Mouse (Mus musculus): ENCODE data around the gene Irf2bpl. TPM values are rescaled to one million over a fixed set of nuclear protein-coding genes. Genes with fewer than 3 reads are reported as not detected.
A peak's percentile ranks its signal among the peaks of the same experiment; 100 is the strongest.

Irf2bpl gene
- total RNA-seq (2015; ENCODE audit: low replicate concordance): 0.72 and 2.5 TPM in 2 replicates
- total RNA-seq (2017; ENCODE audit: low replicate concordance): 0.53 and 1.5 TPM in 2 replicates

GRCm38 (mm10) chr12:86884197-86885058 is at the start of gene Irf2bpl:
Gene Irf2bpl, minus strand, starts transcription at chr12:86884798.
- ATAC-seq (replicated peaks; ENCODE audit: low FRiP score, poor library complexity, severe bottlenecking): no peak

- ATAC-seq (replicated peaks; ENCODE audit: low FRiP score, poor library complexity, severe bottlenecking): no peak
Observed at GRCm38 (mm10) chr12:86932575-86932952, 48.0 kb upstream of the Irf2bpl start.

- no peak for ATAC-seq (replicated peaks; ENCODE audit: low FRiP score, poor library complexity, severe bottlenecking)
Observed at GRCm38 (mm10) chr12:86931919-86932574, 47.4 kb upstream of the Irf2bpl start.

- ATAC-seq (replicated peaks; ENCODE audit: low FRiP score, poor library complexity, severe bottlenecking): no peak
Observed at GRCm38 (mm10) chr12:86930934-86931729, 46.5 kb upstream of the Irf2bpl start.

DNA sequence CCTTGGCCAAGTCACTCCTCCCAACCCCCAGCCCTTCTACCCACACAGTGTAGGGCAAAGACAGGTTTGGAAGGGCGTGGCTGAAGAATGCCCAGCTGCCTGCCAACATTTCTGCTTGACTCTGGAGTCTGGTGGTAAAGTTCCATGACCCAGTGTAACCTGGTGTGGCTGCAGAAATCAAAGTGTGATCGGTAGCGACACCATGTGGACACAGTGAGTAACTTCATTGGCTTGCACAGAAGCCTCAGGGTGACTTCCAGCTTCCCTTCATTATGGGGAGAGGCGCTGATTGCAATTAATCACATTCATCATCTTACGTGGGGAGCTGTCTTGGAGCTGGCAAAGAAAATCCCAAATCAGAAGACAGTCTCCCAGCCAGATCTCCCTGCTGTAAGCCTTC is 39.2 kb upstream of the Irf2bpl start:
- ATAC-seq (replicated peaks; ENCODE audit: low FRiP score, poor library complexity, severe bottlenecking): peak; percentile 74

DNA sequence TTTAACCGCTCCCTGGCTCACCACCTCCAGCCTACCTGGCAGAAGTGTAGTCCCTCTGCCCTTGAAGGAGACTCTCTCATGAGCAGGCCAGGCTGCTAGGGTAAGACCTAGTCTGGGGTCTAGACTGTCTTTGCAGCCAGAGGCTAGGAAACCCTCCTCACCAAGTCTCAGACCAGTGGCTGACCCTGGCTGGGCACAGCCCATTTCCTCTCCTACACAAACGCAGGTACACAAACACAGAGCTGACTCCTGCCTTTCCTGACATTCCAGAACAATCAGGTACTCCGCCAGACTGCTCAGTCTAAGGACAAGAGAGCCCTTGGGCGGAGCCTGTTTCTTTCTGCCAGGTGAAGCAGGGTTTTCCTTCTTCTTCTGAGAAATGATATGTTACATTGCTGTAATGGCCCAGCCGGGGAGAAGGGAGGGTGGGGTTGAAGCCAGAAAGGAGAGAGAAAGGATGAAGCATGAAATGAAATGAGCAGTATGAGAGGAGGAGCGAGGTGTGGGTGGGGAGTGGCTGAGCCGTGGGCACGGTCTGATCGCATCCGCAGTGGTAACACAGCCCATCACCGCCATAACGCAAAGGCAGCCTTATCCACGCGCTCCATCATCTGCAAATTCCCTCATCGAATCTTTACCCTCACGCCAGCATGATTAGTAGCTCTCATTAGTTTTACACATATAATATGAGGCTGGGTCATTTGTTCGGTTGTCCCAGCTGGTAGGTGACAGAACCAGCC is 34.6 kb upstream of the Irf2bpl start:
- no peak for ATAC-seq (replicated peaks; ENCODE audit: low FRiP score, poor library complexity, severe bottlenecking)

GRCm38 (mm10) chr12:86918361-86918967 is 33.9 kb upstream of the Irf2bpl start:
- ATAC-seq (replicated peaks; ENCODE audit: low FRiP score, poor library complexity, severe bottlenecking): no peak

DNA sequence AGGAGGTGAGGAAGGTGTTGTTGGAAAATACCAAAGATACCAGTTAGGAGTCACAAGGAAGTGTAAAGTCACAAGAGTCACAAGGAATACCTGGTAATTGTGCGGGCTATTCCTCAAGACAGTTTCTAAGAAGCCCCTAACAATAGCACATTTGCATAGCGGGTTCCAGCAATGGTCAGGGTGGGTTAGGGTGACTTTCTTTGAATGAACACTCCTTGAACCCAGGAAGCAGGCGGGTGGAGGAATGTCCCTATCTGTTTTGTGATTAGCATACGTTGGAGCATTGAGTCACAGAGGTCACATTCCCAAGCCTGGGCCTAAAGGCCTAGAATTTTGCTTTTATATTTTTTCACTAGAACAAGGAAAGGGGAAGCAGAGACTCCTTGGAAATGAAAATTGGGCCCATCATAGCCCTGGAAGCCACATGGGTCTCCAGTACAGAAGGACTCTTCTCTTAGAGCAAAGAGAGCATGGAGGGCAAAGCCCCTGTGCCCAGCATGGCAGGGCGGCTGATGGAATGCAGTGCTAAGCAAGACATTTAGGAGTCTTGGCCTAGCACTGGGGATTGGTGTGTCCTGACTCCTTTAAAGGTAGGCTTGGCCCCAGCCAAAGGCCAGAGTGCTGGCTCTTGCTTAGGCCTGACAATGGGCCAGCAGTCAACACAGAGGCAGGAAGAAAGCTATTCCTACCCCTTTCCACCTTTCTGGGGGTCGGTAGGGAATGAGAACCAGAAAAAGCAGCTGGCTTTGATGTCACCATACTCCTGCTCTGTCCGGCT is 32.4 kb upstream of the Irf2bpl start:
- ATAC-seq (replicated peaks; ENCODE audit: low FRiP score, poor library complexity, severe bottlenecking): no peak

GRCm38 (mm10) chr12:86915617-86916016 is 31.0 kb upstream of the Irf2bpl start:
- ATAC-seq (replicated peaks; ENCODE audit: low FRiP score, poor library complexity, severe bottlenecking): no peak

DNA sequence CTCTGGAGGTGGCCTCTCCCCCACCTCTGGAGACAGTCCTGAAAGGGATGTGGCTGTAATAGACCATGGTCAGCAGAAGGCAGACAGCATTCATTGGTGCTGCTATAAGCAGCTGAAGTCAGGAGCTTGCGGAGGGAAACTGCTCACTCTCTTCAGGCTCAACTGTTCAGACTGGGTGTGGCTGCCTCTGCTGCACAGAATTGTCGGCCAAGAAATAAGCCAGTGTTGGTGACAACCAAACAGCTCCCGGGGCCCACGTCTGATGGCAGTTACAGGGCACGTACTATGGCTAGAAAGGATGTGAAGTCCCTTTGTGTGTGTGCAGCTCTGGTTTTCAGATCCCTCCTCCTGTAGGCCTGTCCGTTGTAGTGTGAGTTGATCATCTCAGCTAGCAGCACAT is 30.2 kb upstream of the Irf2bpl start:
- ATAC-seq (replicated peaks; ENCODE audit: low FRiP score, poor library complexity, severe bottlenecking): no peak

- ATAC-seq (replicated peaks; ENCODE audit: low FRiP score, poor library complexity, severe bottlenecking): no peak
Observed at GRCm38 (mm10) chr12:86914351-86914750, 29.8 kb upstream of the Irf2bpl start.

DNA sequence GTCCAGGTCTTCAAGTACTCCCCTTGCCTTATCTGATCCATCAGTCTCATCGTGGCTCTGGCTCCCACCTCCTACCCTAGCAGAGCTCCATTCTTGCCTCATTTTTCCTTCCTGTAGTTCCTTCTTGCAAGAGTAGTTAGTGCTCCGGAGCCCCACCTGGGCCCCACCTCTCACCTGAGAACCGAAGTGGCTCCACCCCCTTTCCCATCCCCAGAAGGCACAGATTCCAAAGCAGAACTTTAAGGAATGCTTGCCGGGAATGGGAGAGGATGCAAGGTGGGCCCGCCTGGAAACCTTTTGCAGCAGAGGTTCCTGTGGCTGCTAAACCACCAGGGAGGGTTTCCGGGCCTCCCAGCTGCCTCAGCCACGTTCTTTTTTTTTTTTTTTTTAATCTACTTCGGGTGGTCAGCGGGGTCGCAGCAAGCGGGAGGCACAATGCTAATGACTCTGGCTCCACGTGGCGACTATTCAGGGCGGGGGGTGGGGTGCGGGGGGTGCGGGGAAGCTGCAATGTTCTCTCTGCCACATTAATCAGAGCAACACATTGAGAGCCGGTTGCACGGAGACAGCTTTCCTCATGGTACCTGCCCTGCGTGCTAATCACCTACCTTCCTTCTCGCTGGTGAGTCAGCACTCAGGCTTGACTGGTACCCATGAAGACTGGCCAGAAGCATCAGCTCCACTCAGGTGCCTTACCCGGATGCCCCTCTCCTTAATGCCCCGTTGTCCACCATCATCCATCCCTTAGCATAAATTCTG is 27.9 kb upstream of the Irf2bpl start:
- no peak for ATAC-seq (replicated peaks; ENCODE audit: low FRiP score, poor library complexity, severe bottlenecking)

DNA sequence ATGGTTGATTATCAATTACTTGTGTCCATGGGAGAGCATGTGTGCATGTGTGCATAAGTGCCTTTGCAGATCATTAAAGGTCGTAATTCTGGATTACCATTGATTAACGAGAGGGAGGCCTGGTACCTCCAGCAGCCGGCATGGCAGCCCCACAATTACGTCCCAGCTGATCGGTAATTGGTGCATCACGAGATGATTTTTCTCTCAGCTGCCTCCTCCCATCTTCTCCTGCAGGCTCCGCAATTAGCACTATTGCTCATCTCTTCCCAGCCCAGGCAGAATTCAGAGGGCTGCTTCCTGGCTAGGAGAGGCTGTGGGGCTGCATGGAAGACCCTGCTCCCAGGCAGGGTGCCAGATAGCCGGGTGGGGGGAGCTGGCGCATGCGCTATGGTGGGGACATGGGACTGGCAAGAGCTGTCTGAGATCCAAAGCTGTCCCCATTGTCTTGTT is 26.9 kb upstream of the Irf2bpl start:
- no peak for ATAC-seq (replicated peaks; ENCODE audit: low FRiP score, poor library complexity, severe bottlenecking)

DNA sequence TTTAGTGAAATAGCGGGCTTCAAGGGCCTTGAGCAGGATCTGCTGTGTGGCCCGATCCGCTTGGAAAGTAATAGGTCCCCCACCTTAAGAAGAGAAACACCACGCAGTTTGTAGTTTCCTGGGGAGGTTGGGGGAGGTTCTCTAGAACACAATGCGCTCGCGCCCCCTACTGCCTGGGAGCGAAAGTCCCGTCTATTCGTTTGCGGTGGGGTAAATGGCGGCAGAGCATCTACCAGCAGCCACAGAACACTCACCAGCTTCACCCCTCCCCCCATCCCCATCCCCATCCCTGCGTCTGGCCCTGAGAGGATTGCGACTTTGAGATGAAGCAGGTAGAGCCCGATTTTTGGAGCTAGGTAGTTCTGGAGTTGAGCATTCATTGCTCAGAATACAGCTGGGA is 21.8 kb upstream of the Irf2bpl start:
- peak; percentile 81 for ATAC-seq (replicated peaks; ENCODE audit: low FRiP score, poor library complexity, severe bottlenecking)

DNA sequence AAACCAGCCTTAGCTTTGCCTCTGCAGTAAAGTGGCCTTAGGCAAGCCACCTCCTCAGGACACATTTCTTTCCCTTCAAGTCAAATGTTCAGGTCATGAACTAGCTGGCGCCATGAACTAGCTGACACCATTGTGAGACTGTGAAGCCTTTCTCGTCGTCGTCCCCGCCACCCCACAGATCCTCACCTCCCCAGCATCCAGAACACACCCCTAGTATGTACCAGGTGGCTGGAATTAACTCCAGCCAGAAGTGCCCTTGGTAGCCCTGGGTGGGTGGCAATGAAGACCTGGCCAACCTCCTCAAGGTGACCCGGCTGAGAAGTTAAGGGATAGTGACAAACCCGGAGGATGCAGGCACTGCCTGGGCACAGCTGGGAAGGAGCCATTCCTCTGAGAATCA is 21.3 kb upstream of the Irf2bpl start:
- no peak for ATAC-seq (replicated peaks; ENCODE audit: low FRiP score, poor library complexity, severe bottlenecking)

DNA sequence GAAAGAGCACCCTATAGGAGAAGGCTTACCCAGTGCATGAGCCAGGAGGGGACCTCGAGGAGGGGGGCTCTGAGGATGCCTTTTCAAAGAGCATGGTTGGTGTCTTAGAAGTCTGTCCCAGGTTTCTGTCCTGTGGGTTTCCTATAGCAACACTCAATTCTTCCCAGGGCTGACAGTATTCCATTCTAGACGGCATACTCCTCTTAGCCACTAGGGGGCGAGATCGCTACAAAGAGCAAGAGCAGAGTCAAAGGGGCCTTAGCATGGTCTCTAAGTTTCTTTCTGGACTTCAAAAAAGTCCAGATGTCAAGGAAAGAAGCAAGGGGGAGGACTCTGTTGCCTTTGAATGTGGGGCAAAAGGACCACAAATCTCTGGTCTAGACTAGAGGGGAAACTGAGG is 20.6 kb upstream of the Irf2bpl start:
- ATAC-seq (replicated peaks; ENCODE audit: low FRiP score, poor library complexity, severe bottlenecking): peak; percentile 60

GRCm38 (mm10) chr12:86903828-86904806 is 19.5 kb upstream of the Irf2bpl start:
- no peak for ATAC-seq (replicated peaks; ENCODE audit: low FRiP score, poor library complexity, severe bottlenecking)

Data from erythroid progenitor cell, adult 5-6 weeks (primary cell).